Mouse (Mus musculus): ENCODE data around the gene Ppp1r14c.

DNA sequence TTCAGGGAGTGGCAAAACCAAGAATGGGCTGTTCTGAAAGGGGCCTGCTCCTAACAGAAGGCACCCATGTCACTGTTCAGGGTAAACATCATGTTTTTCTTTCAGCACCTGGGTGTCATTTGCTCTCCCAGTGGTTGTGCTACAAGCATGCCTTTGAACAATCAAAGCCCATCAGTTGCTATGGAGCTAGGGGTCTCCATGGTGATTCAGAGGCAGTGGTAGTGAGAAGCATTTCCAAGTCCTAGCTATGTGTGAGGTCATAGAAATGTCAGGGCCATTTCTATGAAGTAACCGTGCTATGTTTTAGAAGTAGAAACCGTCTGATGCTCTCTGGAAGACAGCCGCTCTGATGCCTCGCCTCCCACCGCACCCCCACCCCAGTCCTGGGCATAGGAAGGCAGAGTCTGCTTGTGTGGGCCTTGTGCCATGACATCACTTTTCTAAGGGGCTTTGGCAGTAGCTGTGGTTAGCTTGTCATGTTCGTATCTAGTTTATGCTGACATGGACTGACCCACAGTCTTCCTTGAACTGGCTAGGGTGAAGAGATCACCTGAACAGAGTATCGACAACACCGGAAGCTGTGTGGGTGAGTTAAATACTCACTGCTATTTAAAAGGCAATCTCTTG, 69.1 kb downstream of the Ppp1r14c start:
- TF ChIP-seq CTCF (conservative IDR thresholded peaks at IDR 0.05; ENCODE audit: low read length), result no peak
- TF ChIP-seq POU5F1 (IDR thresholded peaks at IDR 0.05; ENCODE audit: borderline replicate concordance, low read length), result no peak
